Mouse (Mus musculus) urinary bladder, adult 18-20 months (tissue): Measurements from ENCODE around the gene Oca2.

Experiments used
- DNase-seq, 2 experiments: peaks; one replicate each; pipeline ENCODE4 v3.0.0; 2022; ENCODE audit warnings: low spot score in 2 of 2, mixed read lengths in 2 of 2

Gene Oca2

DNA sequence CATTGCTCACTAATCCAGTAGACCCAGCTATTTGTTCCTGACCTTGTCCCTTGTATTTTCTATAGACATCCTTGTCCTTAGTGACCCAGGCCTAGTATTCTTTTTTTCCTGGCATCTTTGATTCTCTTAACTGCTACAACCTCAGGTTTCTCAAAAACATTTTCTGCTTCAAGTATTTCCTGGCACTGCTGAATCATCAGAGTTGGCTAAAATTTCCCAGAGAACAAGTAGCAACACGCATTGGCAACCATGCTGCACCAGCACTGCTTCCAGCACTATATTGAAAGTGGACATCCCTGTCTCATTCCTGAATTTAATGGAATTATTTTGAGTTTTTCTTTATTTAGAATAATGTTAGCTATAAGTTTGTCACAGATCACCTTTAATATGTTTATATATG, 143.1 kb downstream of the Oca2 start:
- no peak for DNase-seq

DNA sequence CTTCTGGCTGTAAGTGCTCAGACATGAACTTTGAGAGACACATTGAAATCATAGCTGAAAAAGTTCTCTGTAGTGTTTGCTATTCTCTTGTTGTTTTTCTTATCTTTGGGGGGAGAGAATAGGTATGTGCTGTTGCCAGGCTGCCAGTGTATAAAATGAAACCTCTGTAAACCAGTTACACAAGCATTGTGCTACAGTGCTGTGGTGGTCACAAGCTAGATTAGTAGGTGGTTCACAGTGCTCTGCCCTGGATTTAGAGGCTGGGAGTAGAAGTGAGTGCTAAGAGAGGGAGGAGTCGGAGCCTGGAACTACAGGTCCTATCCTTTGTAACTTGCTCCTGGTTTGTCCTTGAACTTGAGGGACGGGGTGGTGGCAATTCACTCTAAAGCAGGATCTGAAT, 148.7 kb downstream of the Oca2 start:
- DNase-seq = no peak

DNA sequence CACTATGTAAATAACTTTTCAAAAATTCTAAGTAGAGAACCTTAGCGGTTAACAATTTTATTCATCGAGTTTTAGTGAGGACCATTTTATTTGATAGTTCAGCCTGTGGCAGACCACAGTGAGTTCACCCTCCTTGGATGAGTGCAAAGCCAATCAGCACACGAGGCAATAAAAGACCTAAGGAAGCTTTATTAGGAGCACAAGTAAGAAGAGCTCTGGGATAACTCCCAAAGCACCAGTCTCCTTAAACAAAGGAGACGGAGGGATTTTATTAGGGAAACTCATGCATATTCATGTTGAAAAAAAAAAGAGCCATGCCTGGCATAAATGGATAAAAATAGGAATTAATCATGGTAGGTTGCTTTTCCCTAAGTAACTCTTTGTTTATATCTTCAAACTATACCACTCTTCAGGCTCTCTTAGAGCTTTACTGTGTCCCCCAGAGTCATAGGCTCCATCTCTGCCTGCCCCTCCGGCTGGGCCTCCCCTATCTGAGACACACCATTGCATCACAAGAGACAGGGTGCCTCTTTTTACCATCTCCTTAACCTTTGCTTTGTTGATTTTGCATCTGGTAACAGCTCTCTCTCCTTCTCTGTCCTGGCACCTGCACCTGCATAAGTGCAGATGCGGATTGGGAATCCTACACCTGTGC, 178.7 kb downstream of the Oca2 start:
- no peak for DNase-seq

DNA sequence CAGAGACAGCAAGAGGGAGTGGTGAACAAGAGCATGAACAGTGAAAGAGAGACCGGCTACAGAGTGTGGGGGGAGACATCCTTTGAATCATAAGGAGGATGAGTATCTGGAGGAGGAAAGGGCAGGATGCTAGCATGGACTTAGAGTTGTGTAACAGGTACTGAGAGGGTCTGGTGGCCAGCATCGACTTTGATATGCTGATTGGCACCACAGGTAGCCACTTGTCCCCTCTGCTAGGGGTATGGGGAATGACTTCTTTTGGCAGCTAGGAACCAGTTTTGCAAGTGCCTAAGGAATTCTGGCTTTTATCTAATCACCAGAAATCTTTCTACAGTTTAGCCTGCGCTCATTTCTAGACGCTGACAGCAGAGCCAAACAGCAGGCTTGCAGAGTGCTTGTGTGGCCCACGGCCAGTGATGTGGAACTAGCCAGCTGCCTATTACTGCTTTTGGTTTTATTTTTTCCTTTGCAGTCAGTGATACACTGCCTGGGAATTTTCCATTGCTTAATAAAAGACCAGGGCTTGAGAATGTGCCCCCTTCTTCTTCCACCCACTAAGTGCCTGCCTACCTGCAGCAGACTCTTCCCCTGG, 179.8 kb downstream of the Oca2 start:
- peak; percentile 18 to 64 for DNase-seq

DNA sequence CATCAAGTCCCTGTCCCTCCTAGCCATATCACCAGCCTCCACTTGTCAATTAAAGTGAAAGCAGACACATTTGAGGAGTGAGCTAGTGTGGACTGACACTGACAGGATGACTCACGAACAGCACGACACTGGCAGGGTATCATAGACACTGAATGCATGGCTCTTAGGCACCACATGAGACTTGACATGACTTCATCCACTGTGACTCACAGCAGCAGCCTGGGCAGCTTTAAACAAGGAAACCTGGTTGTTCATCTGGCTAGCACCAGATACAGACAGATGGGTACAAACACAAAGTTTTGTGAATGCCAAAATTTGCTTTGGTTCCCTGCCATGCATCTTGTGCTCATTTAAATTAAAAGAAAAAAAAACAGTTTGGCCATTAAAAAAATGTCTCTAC, 182.4 kb downstream of the Oca2 start:
- no peak for DNase-seq

DNA sequence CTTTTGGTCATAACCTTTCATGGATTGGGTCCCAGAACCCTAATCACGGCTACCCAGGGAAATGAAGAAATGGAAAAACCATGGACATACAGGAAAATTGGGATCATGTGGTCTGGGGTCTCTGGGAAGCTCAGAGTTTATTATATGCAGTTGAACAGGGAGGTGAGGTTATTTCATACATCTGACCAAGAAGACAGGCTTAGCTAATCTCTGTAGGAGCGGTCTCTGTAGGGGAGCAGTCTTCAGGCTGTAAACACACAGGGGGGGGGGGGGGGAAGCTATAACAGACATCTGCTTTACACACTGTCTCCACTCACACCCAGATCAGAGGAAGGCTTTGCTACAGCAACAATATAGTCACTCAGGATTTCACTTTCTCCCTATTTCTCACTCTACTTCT, 184.0 kb downstream of the Oca2 start:
- DNase-seq = no peak

DNA sequence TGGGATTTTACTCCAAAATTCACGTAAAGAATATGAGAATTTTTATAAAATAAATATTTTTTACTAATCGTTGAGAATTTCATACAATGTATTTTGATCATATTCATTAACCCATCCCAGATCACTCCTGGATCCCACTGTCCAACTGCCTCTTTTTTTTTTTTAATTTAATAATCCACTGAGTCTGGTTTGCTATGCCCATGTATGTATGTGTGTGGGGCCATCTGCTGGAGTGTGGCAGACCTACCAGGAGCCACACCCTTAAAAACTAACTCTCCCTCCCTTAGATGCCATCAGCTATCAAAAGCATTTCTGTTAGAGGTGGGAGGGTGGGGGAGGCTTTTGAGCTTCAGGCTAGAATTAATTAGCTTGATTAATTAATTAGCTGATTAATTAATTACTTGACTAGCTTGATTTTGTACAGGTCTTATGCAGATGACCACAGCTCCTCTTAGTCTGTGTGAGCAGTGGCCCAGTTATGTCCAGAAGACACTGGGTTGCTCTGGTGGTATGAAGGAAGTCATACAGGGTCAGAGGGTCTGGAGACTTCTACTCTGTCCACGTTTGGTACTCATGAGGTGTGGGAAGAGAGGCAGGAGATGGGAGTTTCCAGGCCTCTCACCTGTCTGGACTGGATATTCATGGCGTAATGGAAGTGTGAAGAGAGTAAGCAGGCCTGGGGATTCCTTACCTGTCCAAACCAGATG, 221.4 kb downstream of the Oca2 start:
- DNase-seq = no peak

DNA sequence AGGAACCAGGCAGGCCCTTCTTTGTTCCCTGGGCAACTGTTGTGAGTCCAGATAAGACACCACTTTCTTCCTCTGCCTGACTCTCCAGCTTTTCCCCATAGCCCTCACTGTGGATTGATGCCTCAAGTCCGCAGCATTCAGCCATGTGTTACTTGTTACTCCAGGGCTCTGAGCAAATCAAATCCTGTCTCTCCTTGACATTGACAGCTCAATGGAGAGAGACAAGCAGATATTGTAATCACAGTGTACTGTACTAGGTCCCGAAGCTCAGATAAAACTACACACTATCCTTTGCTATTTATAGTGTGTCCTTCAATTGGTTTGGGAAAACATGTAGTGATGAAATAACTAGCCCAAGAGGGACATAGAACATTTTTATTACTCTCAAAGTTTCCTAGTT, 258.7 kb downstream of the Oca2 start:
- DNase-seq = no peak

DNA sequence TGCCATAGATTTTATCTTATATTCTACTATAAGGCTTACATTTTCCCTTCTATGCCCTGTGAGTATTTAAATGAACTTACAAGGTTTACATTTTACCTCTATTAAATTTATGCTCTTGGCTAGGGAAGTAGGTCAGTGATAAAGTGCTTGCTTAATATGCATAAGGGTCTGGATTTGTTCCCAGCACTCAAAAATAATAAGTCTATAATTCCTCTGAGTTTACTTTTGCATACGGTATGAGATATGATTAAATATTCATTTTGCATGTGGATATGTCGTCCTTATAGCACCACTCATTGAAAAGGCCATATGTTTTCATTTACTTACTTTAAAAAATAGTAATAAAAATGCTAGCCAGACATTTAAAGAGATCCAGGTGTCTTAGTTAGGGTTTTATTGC, 259.8 kb downstream of the Oca2 start:
- DNase-seq = no peak

DNA sequence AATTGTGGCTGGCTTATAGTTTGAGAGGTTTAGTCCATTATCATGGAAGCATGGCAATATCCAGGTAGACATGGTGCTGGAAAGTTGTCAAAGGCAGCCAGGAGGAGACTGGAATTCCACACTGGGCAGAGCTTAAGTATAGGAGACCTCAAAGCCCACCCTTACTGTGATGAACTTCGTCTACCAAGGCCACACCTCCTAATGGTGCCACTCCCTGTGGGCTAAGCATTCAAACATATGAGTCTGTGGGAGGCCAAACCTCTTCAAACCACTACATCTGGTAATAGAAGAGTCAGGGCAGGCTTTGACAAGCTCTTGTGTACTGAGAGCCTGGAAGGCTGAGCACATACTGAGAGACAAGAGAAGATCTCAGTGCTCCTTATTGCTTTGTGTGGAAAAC, 260.2 kb downstream of the Oca2 start:
- DNase-seq = no peak

DNA sequence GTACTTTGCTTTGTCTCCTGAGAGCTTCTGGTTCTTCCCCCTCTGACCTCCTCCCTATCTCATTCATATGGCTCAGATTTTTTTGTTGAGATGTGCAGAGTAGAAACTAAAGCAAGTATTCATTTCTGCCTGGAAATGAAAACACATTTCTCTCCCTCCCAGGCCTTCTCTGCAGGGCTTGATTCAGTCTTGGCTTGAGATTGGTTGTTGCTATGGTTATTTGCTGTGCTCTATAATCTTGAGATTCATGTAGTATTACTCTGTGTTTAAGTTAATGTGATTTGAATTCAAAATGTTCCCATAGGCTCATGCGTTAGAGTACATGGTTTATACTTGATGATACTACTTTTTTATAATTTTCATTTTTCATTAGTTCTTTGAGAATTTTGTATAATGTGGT, 260.9 kb downstream of the Oca2 start:
- DNase-seq = no peak

DNA sequence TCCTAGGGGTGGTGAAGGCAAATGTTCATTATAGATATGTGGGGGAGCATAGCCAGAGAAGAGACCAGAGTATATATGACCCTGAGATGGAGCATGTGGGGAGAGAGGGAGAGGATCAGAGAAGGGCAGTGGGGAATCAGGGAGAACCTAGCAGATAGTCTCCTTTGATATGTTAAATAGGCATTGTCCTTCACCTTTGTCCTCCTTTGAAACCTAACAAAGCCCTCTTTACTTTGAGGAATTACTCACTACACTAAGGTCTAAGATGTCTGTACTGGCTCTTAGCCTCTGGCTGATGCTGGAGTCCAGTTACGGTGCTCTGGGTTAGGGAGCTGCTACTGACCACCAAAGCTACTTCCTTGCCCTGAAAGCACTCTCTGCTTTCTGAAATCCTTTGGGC, 279.0 kb downstream of the Oca2 start:
- no peak for DNase-seq

DNA sequence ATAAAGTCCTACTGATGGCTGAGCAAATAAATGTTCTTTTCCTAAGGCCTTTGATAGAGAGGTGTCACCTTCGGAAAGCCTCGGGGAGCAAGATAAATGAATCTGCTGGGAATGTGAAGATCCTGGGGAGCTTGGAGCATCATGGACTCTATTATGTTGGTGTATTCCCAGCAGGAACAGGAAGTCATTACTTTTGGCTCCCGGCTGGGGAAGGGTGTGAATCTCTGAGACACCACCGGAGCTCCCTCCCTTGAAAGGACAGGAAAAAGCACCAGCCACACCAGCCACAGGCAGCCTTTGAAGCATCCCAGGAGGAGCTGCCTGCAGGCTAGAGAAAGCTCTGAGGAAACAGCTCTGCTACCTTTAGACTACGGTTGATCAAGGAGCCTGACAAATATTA, 280.2 kb downstream of the Oca2 start:
- no peak for DNase-seq

DNA sequence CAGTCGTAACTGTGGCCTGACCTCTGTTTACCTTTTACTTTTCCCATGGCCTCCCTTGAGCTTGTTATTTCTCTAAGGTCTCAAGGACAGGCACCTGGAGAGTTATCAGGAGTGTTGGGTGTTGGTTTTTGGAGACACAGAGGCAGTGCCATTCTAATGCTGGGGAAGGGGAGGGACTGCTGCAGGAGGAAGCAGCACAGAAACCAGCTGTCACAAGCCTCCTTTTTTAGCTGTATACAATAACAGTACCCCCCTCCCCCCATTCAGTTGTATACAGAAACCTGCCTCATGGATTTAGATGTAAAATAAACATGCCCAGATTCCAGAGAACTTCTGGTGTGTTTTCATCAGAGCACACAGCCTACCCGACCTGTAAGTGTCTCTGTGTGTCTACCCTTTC, 295.3 kb downstream of the Oca2 start:
- DNase-seq = no peak

DNA sequence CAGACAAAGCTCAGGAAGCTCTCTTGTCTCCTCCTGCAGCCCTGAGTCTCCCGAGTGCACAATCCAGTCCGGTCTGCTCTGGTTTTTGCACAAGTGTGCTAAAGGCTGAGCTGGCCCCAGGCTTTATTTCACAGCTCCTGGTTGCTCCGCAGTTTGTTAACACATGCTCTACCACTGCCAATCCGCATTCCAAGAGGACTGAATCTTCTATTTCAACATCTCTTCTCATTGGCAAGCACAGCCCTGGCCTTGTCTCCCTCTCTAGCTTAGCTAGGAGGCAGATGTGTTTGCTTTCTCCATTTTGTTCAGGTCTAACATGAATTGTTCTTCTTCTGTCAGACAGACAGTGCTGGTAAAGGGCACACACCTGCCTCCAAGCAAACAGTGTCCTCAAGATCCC, 309.7 kb downstream of the Oca2 start:
- DNase-seq = peak; percentile 8 to 29

DNA sequence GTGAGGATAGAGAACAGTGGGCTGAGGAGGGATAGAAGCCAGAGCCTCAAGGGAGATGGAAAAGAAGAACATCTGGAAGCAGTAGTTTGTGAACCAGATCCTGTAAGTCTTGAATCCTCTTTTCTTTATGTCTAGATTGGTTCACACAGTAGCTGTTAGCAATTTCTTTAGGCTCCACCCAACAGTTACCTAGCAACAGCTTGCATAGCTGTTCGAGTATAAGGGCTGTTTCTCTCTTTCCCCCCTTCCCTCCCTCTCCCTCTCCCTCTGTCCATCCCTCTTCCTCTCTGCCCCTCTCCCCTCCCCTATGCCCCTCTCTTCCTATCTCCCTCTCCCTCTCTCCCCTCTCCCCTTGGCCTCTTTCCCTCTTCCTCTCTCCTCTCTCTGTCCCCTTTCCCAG, 312.2 kb downstream of the Oca2 start:
- no peak for DNase-seq
